Mouse (Mus musculus): ENCODE data around the gene Krt18. TPM values are rescaled to one million over a fixed set of nuclear protein-coding genes. Genes with fewer than 3 reads are reported as not detected.
"Not testable (repeated sequence)": the region's sequence is repeated elsewhere in the genome, so short reads cannot be mapped to it uniquely, and the experiment has no call there.

Krt18 gene
- polyA plus RNA-seq, 1 experiment: 5.6 TPM

DNA sequence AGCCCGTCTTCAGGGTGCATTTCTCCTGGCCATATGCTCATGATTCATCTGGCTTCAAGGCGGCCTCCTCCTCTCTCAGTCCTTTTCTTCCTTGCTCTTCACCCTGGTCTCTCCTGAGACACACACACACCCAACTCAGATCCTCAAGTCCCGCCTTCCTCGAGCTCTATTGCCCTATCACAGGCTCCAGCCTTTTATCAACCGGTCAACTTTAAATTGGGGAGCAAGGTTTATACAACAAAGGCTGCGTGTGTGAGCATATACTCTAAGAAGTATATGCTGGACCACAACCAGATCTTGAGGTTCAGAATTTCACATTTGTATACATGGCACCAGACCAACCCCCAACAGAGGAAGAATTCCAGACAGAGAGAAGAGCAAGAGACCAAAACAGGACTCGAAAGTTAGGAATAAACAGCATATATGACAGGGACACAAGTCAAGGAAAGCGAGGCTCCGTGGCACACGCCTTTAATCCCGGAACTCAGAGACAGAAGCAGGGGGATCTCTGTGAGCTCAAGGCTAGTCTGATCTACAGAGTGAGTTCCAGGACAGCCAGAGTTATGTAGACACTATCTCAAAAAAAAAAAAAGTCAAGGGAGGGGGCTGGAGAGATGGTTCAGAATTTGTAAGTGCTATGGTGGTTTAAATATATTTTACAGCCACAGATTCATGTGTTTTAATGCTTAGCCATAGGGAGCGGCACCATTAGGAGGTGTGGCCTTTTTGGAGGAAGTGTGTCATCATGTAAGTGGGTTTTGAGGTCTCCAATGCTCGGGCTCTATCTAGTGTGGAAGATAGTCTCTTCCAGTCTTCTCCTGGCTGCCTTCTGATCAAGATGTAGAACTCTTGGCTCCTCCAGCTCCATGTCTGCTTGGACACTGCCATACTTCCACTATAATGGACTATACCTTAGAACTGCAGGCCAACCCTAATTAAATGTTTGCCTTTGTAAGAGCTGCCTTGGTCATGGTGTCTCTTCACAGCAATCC is 42.8 kb downstream of the Krt18 start:
- Histone ChIP-seq H3K4me1 (ENCODE audit: control insufficient read depth, insufficient read depth, low read length) (peaks cover 1% of the 10 kb centered on the region), H3K27ac (ENCODE audit: control insufficient read depth, insufficient read depth, low read depth, low read length, poor library complexity) (no peak overlapping the region), H3K4me3 (replicated peaks; ENCODE audit: control insufficient read depth, low read depth, low read length) (no peak overlapping the region)
- TF ChIP-seq POLR2A (IDR thresholded peaks at IDR 0.05; ENCODE audit: borderline replicate concordance, control insufficient read depth, low read depth, low read length) (no peak), CTCF (IDR thresholded peaks at IDR 0.05; ENCODE audit: control insufficient read depth, insufficient read depth, low read length) (no peak)
- WGBS: 72% methylated on average over 13 of the region's 13 CpGs

DNA sequence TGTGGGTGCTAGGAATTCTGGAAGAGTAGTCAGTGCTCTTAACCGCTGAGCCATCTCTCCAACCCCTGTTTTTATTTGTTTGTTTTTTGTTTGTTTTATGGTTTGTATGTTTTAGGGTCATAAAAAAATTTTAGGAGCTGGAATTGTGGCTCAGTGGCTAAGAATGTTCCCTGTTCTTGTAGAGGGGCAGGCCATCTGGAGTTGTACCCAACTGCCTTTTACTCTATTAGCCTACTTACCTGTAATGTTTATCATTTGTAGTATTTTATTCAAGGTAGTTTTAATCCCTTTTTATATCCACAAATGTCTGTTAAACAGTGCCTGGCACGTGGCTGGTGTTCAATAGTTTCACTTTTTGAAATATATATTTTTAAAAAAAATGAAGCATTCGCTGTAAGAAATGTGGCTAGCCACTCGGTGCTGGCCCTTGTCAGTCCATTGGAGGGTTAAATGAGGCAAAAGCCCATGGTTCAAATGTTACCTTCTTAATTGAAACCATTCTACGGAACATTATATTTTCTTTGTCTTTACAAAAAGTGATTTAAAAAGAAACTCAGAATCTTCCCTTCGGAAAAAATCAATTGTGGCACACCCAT is 45.1 kb downstream of the Krt18 start:
- Histone ChIP-seq H3K4me3 (replicated peaks; ENCODE audit: control insufficient read depth, low read depth, low read length) (peak overlapping the region; percentile 46), H3K4me1 (ENCODE audit: control insufficient read depth, insufficient read depth, low read length) (peaks cover 1% of the 10 kb centered on the region), H3K27ac (ENCODE audit: control insufficient read depth, insufficient read depth, low read depth, low read length, poor library complexity) (no peak overlapping the region)
- 15% methylated on average over 6 of the region's 6 CpGs for WGBS
- TF ChIP-seq CTCF (IDR thresholded peaks at IDR 0.05; ENCODE audit: control insufficient read depth, insufficient read depth, low read length) (no peak), POLR2A (IDR thresholded peaks at IDR 0.05; ENCODE audit: borderline replicate concordance, control insufficient read depth, low read depth, low read length) (no peak)

DNA sequence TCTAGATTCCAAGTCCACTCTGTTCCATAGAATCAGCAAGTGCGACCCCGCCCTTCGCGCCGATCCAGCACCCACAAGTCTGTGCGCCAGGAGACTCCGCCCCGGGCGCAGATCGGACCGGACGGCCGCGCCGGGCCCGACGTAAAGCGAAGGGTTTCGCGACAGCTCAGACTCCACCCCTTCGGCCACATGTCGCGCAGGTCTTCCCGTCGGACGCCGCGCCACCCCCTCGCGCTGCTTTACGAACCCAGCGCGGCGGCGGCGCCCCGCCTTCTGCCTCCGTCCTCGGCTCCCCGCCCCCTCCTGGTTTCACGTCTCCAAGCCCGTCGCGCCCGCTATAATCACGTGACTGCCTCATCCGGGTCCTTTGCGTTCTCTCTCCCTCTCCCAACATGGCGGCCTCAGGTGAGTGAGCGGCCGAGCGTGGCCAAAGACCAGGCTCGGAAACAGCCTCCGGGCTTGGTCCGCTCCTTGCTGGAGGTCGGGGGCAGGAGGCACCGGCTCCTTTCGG is 45.6 kb downstream of the Krt18 start, which contains the start of gene Eif4b:
Gene Eif4b (plus strand): TSS at position 215 of the 511 bp plus-strand sequence.
- peaks cover 1% of the 10 kb centered on the region for H3K4me1 ChIP-seq (ENCODE audit: control insufficient read depth, insufficient read depth, low read length)
- peak within 1 kb of the TSS; percentile 86 for H3K4me3 ChIP-seq (replicated peaks; ENCODE audit: control insufficient read depth, low read depth, low read length)
- TF ChIP-seq CTCF (IDR thresholded peaks at IDR 0.05; ENCODE audit: control insufficient read depth, insufficient read depth, low read length) (no peak), POLR2A (IDR thresholded peaks at IDR 0.05; ENCODE audit: borderline replicate concordance, control insufficient read depth, low read depth, low read length) (peak; percentile 47; the same call in 1 of the 2 replicates)
- peak within 1 kb of the TSS; percentile 79 for H3K27ac ChIP-seq (ENCODE audit: control insufficient read depth, insufficient read depth, low read depth, low read length, poor library complexity)
- under 1% methylated on average over 58 of the region's 58 CpGs for WGBS

GRCm38 (mm10) chr15:102074070-102074731 is 46.2 kb downstream of the Krt18 start:
- Histone ChIP-seq H3K27ac (ENCODE audit: control insufficient read depth, insufficient read depth, low read depth, low read length, poor library complexity) (peak overlapping the region; percentile 79), H3K4me3 (replicated peaks; ENCODE audit: control insufficient read depth, low read depth, low read length) (peak overlapping the region; percentile 86), H3K4me1 (ENCODE audit: control insufficient read depth, insufficient read depth, low read length) (peaks cover 1% of the 10 kb centered on the region)
- TF ChIP-seq CTCF (IDR thresholded peaks at IDR 0.05; ENCODE audit: control insufficient read depth, insufficient read depth, low read length) (no peak), POLR2A (IDR thresholded peaks at IDR 0.05; ENCODE audit: borderline replicate concordance, control insufficient read depth, low read depth, low read length) (no peak)
- WGBS: under 1% methylated on average over 57 of the region's 57 CpGs

GRCm38 (mm10) chr15:102074876-102075585 is 47.1 kb downstream of the Krt18 start:
- H3K4me3 ChIP-seq (replicated peaks; ENCODE audit: control insufficient read depth, low read depth, low read length): peak overlapping the region; percentile 15
- peaks cover 1% of the 10 kb centered on the region for H3K4me1 ChIP-seq (ENCODE audit: control insufficient read depth, insufficient read depth, low read length)
- no peak for TF ChIP-seq POLR2A (IDR thresholded peaks at IDR 0.05; ENCODE audit: borderline replicate concordance, control insufficient read depth, low read depth, low read length)
- TF ChIP-seq CTCF (IDR thresholded peaks at IDR 0.05; ENCODE audit: control insufficient read depth, insufficient read depth, low read length): no peak
- 4% methylated on average over 11 of the region's 11 CpGs for WGBS
- no peak overlapping the region for H3K27ac ChIP-seq (ENCODE audit: control insufficient read depth, insufficient read depth, low read depth, low read length, poor library complexity)

DNA sequence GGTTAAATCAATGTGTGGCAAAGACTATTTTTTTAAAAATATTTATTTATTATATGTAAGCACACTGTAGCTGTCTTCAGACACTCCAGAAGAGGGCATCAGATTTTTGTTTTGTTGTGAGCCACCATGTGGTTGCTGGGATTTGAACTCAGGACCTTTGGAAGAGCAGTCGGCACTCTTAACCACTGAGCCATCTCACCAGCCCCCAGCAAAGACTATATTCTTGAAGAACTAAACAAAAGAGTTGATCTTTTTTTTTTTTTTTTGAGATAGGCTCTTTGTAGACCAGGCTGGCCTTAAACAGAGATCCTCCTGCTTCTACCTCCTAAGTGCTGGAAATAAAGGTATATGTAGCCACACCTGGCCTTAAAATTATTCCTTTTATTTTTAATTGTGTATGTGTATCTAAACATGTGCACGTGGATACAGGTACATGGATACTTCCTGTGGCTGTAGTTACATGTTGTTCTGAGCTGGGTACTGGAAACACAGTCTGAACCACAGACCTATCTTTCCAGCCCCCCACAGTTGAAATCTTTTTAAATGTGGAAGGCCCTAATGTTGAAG is 49.2 kb downstream of the Krt18 start:
- 66% methylated on average over 2 of the region's 2 CpGs for WGBS
- no peak overlapping the region for H3K27ac ChIP-seq (ENCODE audit: control insufficient read depth, insufficient read depth, low read depth, low read length, poor library complexity)
- H3K4me3 ChIP-seq (replicated peaks; ENCODE audit: control insufficient read depth, low read depth, low read length): no peak overlapping the region
- TF ChIP-seq POLR2A (IDR thresholded peaks at IDR 0.05; ENCODE audit: borderline replicate concordance, control insufficient read depth, low read depth, low read length) (no peak), CTCF (IDR thresholded peaks at IDR 0.05; ENCODE audit: control insufficient read depth, insufficient read depth, low read length) (no peak)
- H3K4me1 ChIP-seq (ENCODE audit: control insufficient read depth, insufficient read depth, low read length): peaks cover 1% of the 10 kb centered on the region; the same call in 1 of the 2 replicates

- H3K4me1 ChIP-seq (ENCODE audit: control insufficient read depth, insufficient read depth, low read length): peaks cover 1% of the 10 kb centered on the region; the same call in 1 of the 2 replicates
- TF ChIP-seq CTCF (IDR thresholded peaks at IDR 0.05; ENCODE audit: control insufficient read depth, insufficient read depth, low read length): no peak
- TF ChIP-seq POLR2A (IDR thresholded peaks at IDR 0.05; ENCODE audit: borderline replicate concordance, control insufficient read depth, low read depth, low read length): no peak
- WGBS: 67% methylated on average over 4 of the region's 4 CpGs
- no peak overlapping the region for H3K4me3 ChIP-seq (replicated peaks; ENCODE audit: control insufficient read depth, low read depth, low read length)
- no peak overlapping the region for H3K27ac ChIP-seq (ENCODE audit: control insufficient read depth, insufficient read depth, low read depth, low read length, poor library complexity)
Measured at GRCm38 (mm10) chr15:102079221-102079620, 51.2 kb downstream of the Krt18 start.

- not testable (repeated sequence) for H3K4me1 ChIP-seq (ENCODE audit: control insufficient read depth, insufficient read depth, low read length); H3K4me3 ChIP-seq (replicated peaks; ENCODE audit: control insufficient read depth, low read depth, low read length); H3K27ac ChIP-seq (ENCODE audit: control insufficient read depth, insufficient read depth, low read depth, low read length, poor library complexity)
- WGBS: 59% methylated on average over 8 of the region's 8 CpGs
Measured at GRCm38 (mm10) chr15:102079924-102080323, 51.9 kb downstream of the Krt18 start.
